Mouse (Mus musculus) B cell, adult 62 days (primary cell): ENCODE results near the gene Srgap1. TPM values are rescaled to one million over a fixed set of nuclear protein-coding genes. Genes with fewer than 3 reads are reported as not detected.

Source experiments
- total RNA-seq: library from RNA; stranded (reverse); gene quantifications from 4 replicates; pipeline ENCODE4 v1.2.4, GENCODE M21; 2023

Srgap1 gene
- not detected in 4 replicates for total RNA-seq

DNA sequence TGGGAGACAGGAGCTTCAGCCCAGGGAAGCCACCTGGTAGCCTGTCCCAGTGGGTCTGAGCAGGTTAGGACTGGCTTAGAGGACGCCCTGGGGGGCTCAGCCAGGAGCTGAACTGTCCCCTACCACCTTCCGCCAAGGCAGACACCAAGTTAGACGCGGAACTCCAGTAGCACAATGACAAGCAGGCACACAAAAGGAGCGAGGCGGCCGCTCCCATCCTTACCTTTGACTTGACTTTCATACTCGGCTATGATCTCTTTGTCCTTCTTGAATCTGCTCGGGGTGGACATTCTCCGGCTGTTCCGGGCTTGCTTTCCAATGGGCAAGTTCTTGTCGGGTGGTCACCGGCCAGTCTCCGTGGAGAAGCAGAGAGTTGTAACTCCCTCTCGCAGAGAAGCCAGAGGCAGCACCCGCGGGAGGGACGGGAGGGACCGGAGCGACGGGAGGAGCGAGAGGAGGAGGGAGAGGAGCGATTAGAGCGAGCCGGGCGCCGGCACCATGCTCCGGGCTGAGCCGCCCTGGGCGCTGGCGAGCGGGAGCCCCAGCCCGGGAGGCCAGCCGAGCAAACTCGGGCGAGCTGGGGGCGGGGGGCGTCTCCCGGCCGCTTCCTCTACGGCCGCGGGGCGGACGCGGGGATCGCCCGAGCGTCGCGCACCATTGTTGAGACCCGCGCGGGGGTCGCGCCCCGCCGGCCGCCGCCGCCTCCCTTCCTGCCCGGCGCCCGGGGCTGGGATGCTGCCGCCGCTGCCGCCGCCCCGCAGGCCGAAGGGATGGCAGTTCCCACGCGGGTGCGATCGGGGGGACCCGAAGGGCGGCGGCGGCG is at the start of gene Srgap1:
Gene Srgap1 (minus strand): TSS at position 412 of the 823 bp plus-strand sequence.

DNA sequence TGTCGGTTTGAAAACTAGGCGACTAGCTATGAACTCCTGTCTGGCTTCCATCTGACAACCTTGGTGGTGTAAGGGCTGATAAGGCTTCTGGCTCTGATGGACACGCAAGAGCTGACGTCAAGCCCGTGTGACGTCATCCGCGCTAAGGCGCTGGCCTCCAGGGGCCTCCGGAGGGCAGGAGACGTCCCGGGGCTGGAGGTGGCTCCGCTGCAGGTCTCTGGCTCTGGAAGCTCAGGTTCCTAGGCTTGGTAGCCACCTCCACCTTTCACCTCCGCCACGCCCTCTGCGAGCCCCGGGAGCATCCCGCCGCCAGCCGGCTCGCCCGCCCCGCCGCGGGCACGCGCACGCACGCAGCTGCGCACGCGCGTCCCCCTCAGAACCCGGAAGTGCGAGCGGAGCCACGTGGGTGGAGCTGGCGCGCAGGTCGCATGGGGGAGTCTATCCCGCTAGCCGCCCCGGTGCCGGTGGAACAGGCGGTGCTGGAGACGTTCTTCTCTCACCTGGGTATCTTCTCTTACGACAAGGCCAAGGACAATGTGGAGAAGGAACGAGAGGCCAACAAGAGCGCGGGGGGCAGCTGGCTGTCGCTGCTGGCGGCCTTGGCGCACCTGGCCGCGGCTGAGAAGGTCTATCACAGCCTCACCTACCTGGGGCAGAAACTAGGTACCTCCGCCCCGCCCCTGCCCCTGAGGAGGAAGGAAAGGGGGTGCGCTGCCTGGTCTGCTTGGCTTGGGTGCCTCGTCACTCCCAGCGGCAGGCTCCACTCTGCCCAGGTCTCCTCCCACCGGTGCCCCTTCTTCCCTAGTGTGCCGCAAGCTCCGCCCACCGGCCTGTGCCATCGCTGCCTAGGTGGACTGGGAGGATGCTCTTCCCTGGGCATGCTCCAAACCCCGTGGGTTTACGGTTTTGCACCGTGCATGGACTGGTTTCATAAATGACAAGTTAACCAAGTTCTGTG is 307.3 kb downstream of the Srgap1 start, which contains the start of gene BC048403:
Gene BC048403 (plus strand): TSS at position 390 of the 958 bp plus-strand sequence.

Other genes starting within 250 kb of the Srgap1 start
- gene Rxylt1, start 50.1 kb upstream of the Srgap1 start, total RNA-seq: 21.7 to 32.1 TPM (median 27.7 TPM) in 4 replicates